Mouse (Mus musculus): ENCODE data around the gene Zbtb20.

- TF ChIP-seq CTCF (IDR thresholded peaks at IDR 0.05; ENCODE audit: low read depth, low read length), result no peak
- no peak for TF ChIP-seq POLR2A (IDR thresholded peaks at IDR 0.05; ENCODE audit: borderline replicate concordance, low read depth, low read length)
Measured at GRCm38 (mm10) chr16:43618286-43618685, 742.6 kb downstream of the Zbtb20 start.

Measured in bone marrow macrophage, adult 2 months (primary cell).